Mouse (Mus musculus) neutrophil, adult 5-6 weeks (primary cell): Measurements from ENCODE around the gene Mcm10. TPM values are rescaled to one million over a fixed set of nuclear protein-coding genes. Genes with fewer than 3 reads are reported as not detected.

Experiments
- ATAC-seq: fragments of 151-379, 151-347 bp; 2 replicates; pipeline ENCODE4 v1.8.0; 2017; ENCODE audit warnings: mild to moderate bottlenecking, moderate TSS enrichment; ENCODE audit not compliant: insufficient number of reproducible peaks, poor library complexity, low FRiP score, severe bottlenecking; ENCODE audit errors: extremely low read depth
- total RNA-seq: library from RNA; stranded (forward); fragments of 200-1000 nt; gene quantifications from 2 replicates; pipeline ENCODE4 v1.2.3, GENCODE M21; 2017

Mcm10 gene
- total RNA-seq, 1 experiment from 2014 or later: 2.3 TPM

DNA sequence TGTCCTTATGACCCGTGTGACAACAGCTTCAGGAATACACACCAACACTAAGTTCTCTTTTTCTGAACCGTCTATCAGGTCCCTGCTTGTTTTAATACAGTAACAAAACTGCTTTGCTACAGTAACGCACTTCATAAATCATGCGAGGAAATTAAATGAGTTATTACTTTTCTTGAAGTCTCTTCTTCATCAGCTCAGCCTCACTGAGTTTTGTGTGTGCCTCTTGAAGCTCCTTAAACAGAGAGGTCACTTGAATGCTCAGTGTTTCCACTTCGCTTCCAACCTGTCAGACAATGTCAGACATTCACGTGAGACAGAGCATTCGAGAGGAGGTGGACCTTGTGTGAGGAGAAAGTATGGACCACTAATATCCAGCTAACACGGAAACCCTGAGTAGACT, 22.2 kb upstream of the Mcm10 start:
- no peak for ATAC-seq

DNA sequence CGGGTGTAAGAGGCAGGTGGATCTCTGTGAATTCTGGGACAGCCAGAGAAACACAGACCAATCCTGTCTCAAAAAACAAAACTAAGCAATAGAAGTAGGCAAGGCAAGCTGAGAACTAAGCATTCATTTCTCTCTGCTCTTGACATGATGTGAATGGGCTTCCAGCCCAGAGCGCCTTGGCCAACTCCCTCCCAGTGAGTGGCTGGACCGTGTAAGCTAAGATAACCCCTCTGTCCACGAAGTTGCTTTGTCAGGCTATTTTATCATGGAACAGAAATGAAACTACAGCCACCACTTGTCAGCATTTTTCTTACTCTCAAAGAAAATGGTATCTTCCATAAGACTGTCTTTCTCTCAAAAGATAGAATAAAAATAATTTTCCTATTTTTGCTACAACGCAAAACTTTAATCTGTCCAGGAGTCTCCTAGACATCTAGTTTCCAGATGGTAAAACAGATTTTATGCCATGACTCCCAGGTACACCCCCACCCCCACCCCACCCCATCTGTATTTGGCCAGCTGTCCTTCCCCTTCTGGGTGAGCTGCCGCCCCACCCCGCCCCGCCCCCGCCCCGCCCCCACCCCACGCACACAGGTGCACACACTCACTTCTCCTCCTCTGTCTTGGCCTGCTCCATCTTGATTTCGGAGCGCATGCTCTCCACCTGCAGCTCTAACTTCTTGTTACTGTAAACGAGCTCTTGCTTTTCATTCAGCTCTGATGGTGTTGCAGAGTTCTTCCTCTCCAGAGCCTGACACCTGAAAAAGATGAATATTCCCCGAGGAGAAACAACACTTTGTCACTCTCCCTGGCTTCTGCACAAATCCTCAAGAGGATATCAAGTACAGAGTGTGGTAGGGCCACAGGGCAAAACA, 21.2 kb upstream of the Mcm10 start:
- ATAC-seq: no peak

DNA sequence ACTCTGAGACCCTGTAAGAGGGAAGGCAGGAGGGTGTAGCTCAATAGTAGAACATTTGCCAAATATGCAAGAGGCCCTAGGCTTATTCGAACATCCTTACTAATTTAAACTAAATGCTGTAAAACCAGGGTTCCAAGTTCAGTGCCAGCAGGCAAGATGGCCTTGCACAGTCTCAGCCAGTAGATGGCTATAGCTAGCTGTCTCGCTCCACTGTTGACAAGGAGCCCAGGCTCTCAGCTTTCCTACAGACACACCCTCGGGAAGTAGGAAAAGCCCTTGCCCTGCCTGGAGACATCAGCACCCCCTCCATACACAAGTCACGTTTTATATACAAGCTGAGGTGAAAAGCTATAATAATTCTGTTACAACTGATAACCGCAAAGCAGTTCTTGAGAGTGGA, 20.1 kb upstream of the Mcm10 start:
- ATAC-seq: no peak

DNA sequence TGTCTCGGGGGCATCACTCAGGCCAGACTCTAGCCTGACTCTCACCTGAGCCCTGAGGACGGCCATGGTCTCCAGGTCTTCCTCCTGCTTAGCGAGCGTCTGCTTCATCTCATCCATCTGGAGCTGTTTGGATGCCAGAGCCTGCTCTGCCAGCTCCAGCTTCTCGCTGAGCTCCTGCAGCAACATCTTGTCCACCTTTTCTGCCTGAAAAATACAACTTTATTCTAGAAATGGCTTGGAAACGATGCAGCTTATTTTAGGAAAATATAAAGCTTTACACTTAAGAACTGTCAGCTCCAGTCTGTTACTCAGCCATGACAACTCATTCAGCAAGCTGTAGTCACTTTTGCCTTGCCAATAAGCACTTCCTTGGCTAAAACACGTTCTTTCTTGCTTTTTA, 18.6 kb upstream of the Mcm10 start:
- no peak for ATAC-seq

DNA sequence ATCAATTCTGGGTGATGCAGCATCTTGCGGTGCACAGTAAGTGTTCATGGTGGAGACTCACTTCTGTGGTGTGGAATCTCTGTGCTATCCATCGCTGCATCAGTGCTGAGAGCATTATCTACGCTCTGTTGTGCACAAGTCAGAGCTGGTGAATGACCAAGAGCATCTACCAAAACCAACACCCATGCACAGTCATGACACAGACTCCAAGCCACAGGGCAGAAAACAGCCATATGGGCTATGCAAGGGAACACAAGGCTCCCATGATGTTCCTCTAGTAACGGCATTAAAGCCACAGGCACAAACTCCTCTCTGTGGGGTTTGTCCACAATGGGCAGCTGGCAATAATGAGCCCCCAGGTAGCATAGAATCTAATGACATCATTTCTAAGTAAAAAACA, 17.2 kb upstream of the Mcm10 start:
- ATAC-seq: no peak

DNA sequence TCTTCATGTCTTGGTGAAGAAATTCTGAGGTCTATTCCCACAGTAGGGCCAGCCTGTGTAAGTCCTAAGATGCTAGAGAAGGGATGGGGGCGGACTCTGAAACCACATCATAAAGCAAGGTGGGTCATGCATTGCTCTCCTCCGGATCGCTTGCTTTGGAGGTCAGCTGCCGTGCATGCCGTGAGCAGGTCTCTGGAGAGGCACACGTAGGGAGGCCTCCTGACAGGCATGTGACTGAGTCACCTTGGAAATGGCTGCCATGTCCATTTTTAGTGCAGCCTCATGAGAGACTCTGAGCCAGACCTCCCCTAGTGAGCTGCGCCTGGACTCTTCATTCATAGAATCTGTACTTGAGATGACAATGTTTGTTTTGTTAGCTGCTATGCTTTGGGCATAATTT, 15.5 kb upstream of the Mcm10 start:
- ATAC-seq: no peak

DNA sequence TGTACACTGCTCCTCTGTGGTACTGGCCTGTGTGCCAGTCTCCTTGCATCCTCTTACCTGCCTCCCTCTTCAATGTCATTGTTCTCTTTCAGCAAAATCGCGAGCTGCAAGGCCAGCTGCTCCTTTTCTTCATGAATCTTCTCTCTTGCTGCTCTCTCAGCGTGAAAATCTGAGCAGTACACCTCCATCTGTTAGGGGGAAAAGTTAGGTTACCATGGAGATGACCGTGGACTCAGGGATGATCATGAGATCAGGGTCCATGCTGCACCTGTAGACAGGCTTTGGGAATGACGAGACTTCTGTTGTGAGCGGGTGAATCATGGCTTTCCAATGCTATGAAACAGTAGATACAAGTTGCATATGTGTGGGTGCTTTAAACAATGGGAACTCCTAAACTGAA, 14.5 kb upstream of the Mcm10 start:
- no peak for ATAC-seq

DNA sequence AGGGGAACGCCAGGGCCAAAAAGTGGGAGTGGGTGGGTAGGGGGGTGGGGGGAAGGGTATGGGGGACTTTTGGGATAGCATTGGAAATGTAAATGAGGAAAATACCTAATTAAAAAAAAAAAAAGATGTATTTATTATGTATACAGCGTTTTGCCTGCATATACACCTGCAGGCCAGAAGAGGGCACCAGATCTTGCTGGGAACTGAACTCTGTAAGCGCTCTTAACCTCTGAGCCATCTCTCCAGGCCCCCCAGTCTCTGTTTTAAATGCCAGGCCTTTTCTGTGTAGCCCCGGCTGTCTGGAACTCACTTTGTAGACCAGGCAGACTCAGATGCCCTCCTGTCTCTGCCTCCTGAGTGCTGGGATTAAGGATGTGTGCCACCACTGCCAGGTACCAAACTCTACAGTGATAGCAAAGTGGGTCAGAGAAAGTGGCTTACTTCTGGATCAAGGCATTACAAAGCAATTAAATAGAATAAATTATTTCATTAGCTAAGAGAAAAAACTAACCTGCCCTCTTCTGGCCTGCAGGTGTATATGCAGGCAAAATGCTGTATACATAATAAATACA, 12.7 kb upstream of the Mcm10 start:
- ATAC-seq: peak; percentile 56; the same call in 1 of the 2 replicates

DNA sequence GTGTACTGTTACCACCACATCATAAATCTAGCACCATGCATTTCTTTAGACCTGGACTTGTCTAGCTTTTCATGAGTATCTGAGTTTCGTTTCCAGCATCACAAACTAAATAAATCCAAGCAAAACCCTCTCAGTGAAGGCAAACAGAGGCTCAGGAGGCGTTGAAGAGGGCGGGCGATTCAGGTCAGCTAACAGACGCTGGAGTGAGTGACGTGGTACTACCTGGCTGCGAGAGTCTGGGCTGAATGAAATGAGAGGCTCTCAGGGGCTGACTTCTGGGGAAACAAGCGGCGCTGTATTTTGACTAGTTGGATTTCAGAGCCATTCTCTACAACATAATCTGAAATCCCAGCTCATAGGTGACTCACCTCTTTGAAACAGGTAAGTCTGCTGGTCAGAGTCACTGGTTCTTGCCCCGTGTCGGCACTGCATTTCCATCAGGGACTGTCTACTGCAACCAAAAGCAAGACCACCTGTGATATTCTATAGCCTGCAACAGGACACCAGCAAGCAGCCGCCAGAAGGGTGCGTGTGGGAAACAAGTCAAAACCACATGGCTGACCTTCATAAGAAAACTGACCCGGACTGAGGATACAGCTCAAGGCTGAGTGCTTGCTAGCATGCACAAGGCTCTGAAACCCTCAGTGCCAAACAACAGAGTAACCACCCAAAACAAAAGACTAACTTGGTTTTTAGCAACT, 11.3 kb upstream of the Mcm10 start:
- ATAC-seq: no peak

DNA sequence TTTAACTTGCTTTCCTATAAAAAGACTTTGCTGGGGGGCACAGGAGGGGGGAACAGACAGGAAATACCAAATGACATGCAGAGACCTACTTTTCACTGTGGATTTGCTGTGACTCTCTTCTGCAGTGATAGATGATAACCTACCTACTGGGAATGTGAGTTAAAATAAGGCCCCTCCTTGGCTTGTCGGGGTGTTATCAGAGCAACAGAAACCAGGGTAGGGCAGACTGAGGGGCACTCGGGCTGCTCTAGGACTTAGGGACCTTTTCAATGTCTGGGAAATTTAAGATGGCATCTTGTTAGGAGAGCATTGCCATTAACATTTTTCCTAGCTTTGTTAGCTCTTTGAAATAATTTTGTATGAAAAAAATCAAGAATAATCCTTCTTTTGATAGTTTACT, 10.7 kb upstream of the Mcm10 start:
- no peak for ATAC-seq

DNA sequence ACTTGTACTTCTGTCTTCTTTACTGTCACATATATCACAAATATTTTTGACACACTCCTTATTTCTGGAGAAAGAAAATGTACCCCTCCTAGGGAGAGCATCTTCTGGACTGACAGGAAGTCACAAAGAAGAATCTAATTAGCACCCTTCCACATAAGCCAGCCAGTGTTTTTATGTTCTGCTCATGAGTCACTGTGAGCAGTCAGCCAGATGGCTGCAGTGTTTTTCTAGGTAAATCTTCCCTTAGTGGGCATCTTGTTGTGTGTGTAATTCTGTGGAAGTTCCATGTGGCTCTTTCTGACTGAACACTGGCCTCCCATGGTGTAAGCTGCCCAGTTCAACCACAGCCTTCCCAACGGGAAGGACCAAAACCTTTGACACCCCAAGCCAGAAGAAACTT, 7.1 kb upstream of the Mcm10 start:
- no peak for ATAC-seq

DNA sequence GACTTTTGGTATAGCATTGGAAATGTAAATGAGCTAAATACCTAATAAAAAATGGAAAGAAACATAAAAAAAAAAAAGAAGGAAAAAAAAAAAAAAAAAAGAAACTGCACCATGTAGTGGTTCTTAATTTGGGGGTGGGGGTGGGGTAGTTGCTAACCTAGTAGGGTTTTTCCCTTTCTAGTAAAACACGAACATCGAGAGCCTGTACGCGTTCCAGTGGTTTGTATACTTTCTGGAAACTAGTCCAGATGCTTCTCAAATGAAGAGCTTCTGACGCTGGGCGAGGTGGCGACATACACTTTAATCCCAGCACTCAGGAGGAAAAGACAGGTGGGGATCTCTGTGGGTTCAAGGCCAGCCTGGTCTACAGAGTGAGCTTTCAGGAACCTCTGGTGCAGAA, 4.3 kb upstream of the Mcm10 start:
- ATAC-seq: no peak

DNA sequence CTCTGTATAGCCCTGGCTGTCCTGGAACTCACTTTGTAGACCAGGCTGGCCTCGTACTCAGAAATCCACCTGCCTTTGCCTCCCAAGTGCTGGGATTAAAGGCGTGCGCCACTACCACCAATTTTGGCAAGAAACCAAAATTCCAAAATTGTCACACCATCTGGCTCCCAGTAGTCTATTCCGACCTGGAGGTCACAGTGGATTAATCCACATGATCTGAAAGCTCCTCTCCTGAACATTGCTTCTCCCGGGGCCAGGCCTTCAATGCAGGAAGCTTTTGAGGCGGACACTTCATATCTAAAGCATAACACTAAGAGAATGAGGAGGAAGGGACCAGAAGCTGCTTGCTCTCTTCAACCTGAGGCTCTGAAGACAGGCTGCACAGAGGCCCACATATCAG, 2.9 kb upstream of the Mcm10 start:
- no peak for ATAC-seq

DNA sequence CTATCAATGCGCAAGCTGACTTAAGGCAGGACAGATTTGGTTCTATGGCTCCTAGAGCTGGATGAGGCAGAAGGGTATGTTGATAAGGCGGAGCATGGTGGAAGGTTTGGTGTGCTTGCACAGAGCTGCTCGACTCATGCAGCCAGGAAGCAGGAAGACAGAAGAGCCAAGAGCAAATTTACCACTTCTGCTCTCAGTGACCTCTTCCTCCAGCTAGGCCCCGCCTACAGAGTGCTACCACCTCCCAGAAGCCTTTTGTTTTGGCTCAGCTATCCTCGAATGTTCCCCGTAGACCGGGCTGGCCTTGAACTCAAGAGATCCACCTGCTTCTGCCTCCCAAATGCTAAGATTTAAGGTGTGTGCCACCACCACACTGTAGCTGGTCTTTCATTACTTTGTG, 2.0 kb upstream of the Mcm10 start:
- no peak; the same call in 1 of the 2 replicates for ATAC-seq

DNA sequence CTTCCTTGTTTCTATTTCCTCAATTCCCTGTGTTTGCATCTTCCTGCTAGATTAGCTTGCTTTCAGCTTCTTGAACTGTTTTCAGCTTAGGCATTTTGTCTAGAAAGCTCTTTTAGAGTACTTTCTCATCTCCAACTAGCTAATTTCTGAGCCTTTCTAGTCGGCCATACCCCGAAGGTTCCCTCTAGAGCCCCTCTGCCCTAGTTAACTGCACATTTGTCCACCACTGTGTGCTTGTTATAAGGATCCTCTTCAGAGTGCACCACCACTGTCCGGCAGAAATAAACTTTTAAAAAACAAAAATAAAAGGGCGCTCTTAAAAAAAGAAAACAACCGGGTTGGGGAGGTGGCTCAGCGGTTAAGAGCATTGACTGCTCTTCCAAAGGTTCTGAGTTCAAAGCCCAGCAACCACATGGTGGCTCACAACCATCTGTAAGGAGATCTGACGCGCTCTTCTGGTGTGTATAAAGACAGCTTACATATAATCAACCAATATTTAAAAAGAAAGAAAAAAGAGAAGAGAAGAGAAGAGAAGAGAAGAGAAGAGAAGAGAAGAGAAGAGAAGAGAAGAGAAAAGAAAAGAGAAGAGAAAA, 597 bp downstream of the Mcm10 start:
- no peak for ATAC-seq

DNA sequence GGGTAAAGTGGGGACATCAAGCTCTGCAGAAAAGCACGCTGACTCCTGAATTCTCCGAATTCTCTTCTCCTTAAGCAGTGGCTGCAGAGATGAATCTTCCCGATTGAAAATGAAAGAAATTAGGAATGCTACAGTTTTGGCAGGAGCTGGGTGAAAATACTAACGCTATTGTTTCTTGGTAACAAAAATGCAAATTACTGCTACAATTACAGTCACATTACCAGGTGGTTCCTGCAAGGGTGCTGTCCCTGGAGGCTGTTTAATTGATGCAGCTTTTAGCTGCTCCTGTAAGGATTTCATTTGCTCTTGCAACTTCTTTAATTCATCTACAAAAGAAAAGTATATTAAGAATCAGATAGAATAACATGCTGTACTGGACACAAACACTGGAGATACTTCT, 5.5 kb downstream of the Mcm10 start:
- ATAC-seq: no peak

DNA sequence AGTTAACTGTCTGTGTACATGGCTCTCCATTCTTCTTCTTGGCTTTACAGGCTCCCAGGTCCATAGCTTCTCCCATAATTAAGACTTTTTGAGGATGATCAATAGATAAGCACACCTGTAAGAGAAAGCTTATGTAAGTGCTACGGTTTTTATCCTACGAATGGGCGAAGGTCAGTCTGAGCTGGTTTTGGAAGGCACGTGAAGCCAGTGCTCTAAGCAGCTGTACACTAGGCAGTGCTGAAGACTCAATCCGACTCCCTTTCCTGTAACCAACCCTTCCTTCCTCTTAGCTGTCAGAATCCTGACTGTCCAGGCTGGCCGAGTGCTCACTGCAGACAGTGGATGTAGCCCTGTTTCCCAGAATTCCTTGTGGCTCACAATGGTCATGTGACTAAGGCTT, 11.3 kb downstream of the Mcm10 start:
- no peak for ATAC-seq

DNA sequence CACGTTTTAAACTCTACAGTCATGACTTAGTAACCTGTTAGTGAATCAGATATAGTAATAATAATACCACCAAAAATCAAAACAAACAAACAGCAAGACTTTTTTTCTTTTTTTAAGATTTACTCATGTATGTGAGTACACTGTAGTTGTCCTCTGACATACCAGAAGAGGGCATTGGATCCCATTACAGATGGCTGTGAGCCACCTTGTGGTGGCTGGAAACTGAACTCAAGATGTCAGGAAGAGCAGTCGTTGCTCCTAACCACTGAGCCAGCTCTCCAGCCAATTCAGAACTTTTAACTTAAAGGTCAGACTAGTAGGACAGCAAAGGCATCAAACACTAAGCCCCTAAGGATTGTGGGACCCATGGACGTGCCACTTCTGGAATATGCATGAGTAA, 13.7 kb downstream of the Mcm10 start:
- no peak for ATAC-seq

DNA sequence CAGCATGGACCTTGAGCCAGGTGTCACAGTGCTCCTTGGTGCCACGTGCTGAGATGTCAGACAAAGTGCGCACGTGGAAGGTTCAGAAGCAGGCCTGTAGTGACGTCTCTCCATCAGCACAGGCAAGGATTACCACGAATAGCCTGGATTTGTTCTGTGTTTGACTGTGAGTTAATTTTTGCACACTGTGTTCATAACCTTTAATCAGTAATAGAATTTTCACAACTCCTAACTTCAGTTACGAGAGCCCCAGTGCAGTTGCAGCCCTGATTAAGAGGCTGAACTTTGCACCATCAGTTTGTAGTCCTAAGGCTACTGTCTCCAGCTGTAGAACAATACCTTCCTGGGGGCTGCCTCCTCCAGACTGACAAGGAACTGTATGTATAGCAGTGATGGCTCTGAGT, 16.2 kb downstream of the Mcm10 start:
- no peak for ATAC-seq

DNA sequence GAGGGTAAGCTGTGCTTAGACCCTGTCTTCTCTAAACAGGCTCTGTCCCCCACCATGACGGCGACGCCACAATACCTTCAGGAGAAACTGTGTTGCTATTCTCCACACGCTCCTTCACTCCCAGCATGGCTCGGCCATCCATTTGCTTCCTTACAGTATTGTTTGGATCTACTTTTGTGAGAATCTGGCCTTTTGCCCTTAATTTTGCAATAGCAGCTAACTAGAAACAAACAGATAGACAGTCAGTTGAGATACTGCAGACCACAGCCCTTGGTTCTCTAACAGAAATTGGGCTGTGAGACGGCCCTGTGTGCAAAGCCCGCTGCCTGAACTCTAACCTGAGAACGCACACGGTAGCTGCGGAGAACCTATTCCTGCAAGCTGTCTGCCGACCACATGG, 16.9 kb downstream of the Mcm10 start:
- no peak for ATAC-seq
